Mouse (Mus musculus): ENCODE measurements at regions not wholly inside any gene's neighbourhood (a gene's known extent, or its start where the extent isn't known, plus 50 kb on each side); places are given as distances from the start of the nearest gene placed in this dataset.

- DNase-seq (ENCODE audit: low spot score in 2 of 2) = no peak
Measured at GRCm38 (mm10) chr1:107908236-107909063, 318.6 kb downstream of the Serpinb8 start.

GRCm38 (mm10) chr1:107914671-107915590 is 325.1 kb downstream of the Serpinb8 start:
- DNase-seq (ENCODE audit: low spot score in 2 of 2) = peak in 1 of 2 experiments; percentile 19

GRCm38 (mm10) chr1:107917037-107917436 is 327.2 kb downstream of the Serpinb8 start:
- no peak for DNase-seq (ENCODE audit: low spot score in 2 of 2)

GRCm38 (mm10) chr1:107941601-107942270 is 351.9 kb downstream of the Serpinb8 start:
- no peak for DNase-seq (ENCODE audit: low spot score in 2 of 2)

GRCm38 (mm10) chr1:107946204-107946939 is 356.6 kb downstream of the Serpinb8 start:
- DNase-seq (ENCODE audit: low spot score in 2 of 2) = no peak

- DNase-seq (ENCODE audit: low spot score in 2 of 2) = no peak
Measured at GRCm38 (mm10) chr1:107950396-107950795, 360.6 kb downstream of the Serpinb8 start.

- no peak for DNase-seq (ENCODE audit: low spot score in 2 of 2)
Measured at GRCm38 (mm10) chr1:107961009-107961408, 371.2 kb downstream of the Serpinb8 start.

- DNase-seq (ENCODE audit: low spot score in 2 of 2) = no peak
Measured at GRCm38 (mm10) chr1:107975626-107976335, 386.0 kb downstream of the Serpinb8 start.

- DNase-seq (ENCODE audit: low spot score in 2 of 2) = no peak
Measured at GRCm38 (mm10) chr1:107977686-107978085, 387.9 kb downstream of the Serpinb8 start.

GRCm38 (mm10) chr1:107978411-107978810 is 388.6 kb downstream of the Serpinb8 start:
- DNase-seq (ENCODE audit: low spot score in 2 of 2) = no peak

GRCm38 (mm10) chr1:107985646-107986045 is 395.8 kb downstream of the Serpinb8 start:
- no peak for DNase-seq (ENCODE audit: low spot score in 2 of 2)

GRCm38 (mm10) chr1:107988076-107988475 is 398.3 kb downstream of the Serpinb8 start:
- DNase-seq (ENCODE audit: low spot score in 2 of 2) = no peak

GRCm38 (mm10) chr1:107993013-107993412 is 403.2 kb downstream of the Serpinb8 start:
- no peak for DNase-seq (ENCODE audit: low spot score in 2 of 2)

GRCm38 (mm10) chr1:108023721-108024353 is 434.0 kb downstream of the Serpinb8 start:
- no peak for DNase-seq (ENCODE audit: low spot score in 2 of 2)

GRCm38 (mm10) chr1:108024705-108025104 is 434.9 kb downstream of the Serpinb8 start:
- DNase-seq (ENCODE audit: low spot score in 2 of 2) = no peak

GRCm38 (mm10) chr1:108026461-108026860 is 436.7 kb downstream of the Serpinb8 start:
- no peak for DNase-seq (ENCODE audit: low spot score in 2 of 2)

GRCm38 (mm10) chr1:108046194-108046593 is 456.4 kb downstream of the Serpinb8 start:
- DNase-seq (ENCODE audit: low spot score in 2 of 2) = no peak

GRCm38 (mm10) chr1:108046857-108047714 is 457.3 kb downstream of the Serpinb8 start:
- no peak for DNase-seq (ENCODE audit: low spot score in 2 of 2)

GRCm38 (mm10) chr1:108094622-108095021 is 504.8 kb downstream of the Serpinb8 start:
- DNase-seq (ENCODE audit: low spot score in 2 of 2) = no peak

Data from left cerebral cortex, adult 18-20 months (tissue).